Mouse (Mus musculus): ENCODE data around the gene Izumo1. TPM values are rescaled to one million over a fixed set of nuclear protein-coding genes. Genes with fewer than 3 reads are reported as not detected.

The Izumo1 gene
- polyA plus RNA-seq, 2 experiments, result 0.43 TPM; not detected in 1

- no peak overlapping the region for H3K4me3 ChIP-seq (replicated peaks; ENCODE audit: low read length)
- H3K9ac ChIP-seq (ENCODE audit: low read depth, low read length, severe bottlenecking), result no peak overlapping the region
- TF ChIP-seq POLR2A (IDR thresholded peaks at IDR 0.05; ENCODE audit: borderline replicate concordance, extremely low read depth, insufficient read depth, insufficient read length), result no peak
- ATAC-seq (ENCODE audit: low FRiP score, low read depth) (no peak), DNase-seq (ENCODE audit: low spot score) (peak; percentile 9)
- 42% methylated on average over 18 of the region's 18 CpGs for WGBS
- no peaks in the 10 kb centered on the region for H3K36me3 ChIP-seq (ENCODE audit: control insufficient read depth, insufficient read depth, low read length)
- H3K27ac ChIP-seq (replicated peaks; ENCODE audit: low read depth, low read length), result no peak overlapping the region
- H3K4me2 ChIP-seq (replicated peaks; ENCODE audit: low read depth, low read length, severe bottlenecking), result no peak overlapping the region
- peaks cover 8% of the 10 kb centered on the region; the same call in 1 of the 2 replicates for H3K4me1 ChIP-seq (ENCODE audit: control insufficient read depth, insufficient read depth, low read length)
- H3K9me3 ChIP-seq (ENCODE audit: control insufficient read depth, low read length), result no peaks in the 10 kb centered on the region
- no peaks in the 10 kb centered on the region for H3K27me3 ChIP-seq (ENCODE audit: control insufficient read depth, insufficient read depth, low read length)
These were observed 22.4 kb upstream of the Izumo1 start for GRCm38 (mm10) chr7:45598960-45599879.

DNA sequence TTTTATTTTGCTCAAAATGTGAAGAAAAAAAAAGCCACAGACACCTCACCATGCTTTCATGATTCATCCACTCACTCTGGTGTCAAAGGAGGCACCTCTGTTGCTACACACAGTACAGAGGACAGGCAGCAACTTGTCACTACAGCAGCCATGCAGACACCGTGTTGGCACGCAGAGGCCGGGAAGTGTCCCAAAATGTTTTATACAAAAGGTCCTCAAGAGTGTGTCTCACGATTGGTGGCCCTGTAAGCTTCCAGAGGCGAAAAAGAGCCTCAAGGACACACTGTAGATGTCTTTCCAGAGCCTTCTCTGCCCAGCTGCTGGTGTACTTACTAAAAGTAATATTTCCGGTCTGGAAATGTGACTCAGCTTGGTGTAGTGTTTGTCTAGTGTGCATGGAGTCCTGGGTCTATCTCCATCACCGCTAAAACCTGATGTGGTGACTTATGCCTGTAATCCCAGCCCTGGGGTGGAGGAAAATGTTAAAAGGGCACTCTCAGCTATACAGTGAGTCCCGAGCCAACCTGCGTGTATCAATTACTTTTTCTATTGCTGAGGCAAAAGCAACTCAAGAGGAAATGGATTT is 15.8 kb upstream of the Izumo1 start:
- no peaks in the 10 kb centered on the region for H3K9me3 ChIP-seq (ENCODE audit: control insufficient read depth, low read length)
- H3K36me3 ChIP-seq (ENCODE audit: control insufficient read depth, insufficient read depth, low read length), result no peaks in the 10 kb centered on the region
- DNase-seq (ENCODE audit: low spot score) (no peak), ATAC-seq (ENCODE audit: low FRiP score, low read depth) (no peak)
- H3K27ac ChIP-seq (replicated peaks; ENCODE audit: low read depth, low read length), result no peak overlapping the region
- no peak for TF ChIP-seq POLR2A (IDR thresholded peaks at IDR 0.05; ENCODE audit: borderline replicate concordance, extremely low read depth, insufficient read depth, insufficient read length)
- 0 out of 2 replicates have a peak, but pooled peaks cover 5% of the 10 kb centered on the region for H3K4me1 ChIP-seq (ENCODE audit: control insufficient read depth, insufficient read depth, low read length)
- WGBS, result 76% methylated on average over 9 of the region's 9 CpGs
- no peaks in the 10 kb centered on the region for H3K27me3 ChIP-seq (ENCODE audit: control insufficient read depth, insufficient read depth, low read length)
- H3K9ac ChIP-seq (ENCODE audit: low read depth, low read length, severe bottlenecking), result no peak overlapping the region
- H3K4me3 ChIP-seq (replicated peaks; ENCODE audit: low read length), result no peak overlapping the region
- no peak overlapping the region for H3K4me2 ChIP-seq (replicated peaks; ENCODE audit: low read depth, low read length, severe bottlenecking)

- DNase-seq (ENCODE audit: low spot score) (no peak), ATAC-seq (ENCODE audit: low FRiP score, low read depth) (no peak)
- Histone ChIP-seq H3K27ac (replicated peaks; ENCODE audit: low read depth, low read length) (no peak overlapping the region), H3K9me3 (ENCODE audit: control insufficient read depth, low read length) (no peaks in the 10 kb centered on the region), H3K4me2 (replicated peaks; ENCODE audit: low read depth, low read length, severe bottlenecking) (no peak overlapping the region), H3K36me3 (ENCODE audit: control insufficient read depth, insufficient read depth, low read length) (no peaks in the 10 kb centered on the region), H3K9ac (ENCODE audit: low read depth, low read length, severe bottlenecking) (no peak overlapping the region), H3K4me3 (replicated peaks; ENCODE audit: low read length) (no peak overlapping the region), H3K27me3 (ENCODE audit: control insufficient read depth, insufficient read depth, low read length) (no peaks in the 10 kb centered on the region), H3K4me1 (ENCODE audit: control insufficient read depth, insufficient read depth, low read length) (no peaks in the 10 kb centered on the region)
- WGBS, result 56% methylated on average over 1 of the region's 1 CpGs
- TF ChIP-seq POLR2A (IDR thresholded peaks at IDR 0.05; ENCODE audit: borderline replicate concordance, extremely low read depth, insufficient read depth, insufficient read length), result no peak
These were observed 12.1 kb upstream of the Izumo1 start for GRCm38 (mm10) chr7:45609511-45609910.

GRCm38 (mm10) chr7:45616277-45616676 is 5.3 kb upstream of the Izumo1 start:
- Histone ChIP-seq H3K4me2 (replicated peaks; ENCODE audit: low read depth, low read length, severe bottlenecking) (no peak overlapping the region), H3K36me3 (ENCODE audit: control insufficient read depth, insufficient read depth, low read length) (no peaks in the 10 kb centered on the region), H3K4me1 (ENCODE audit: control insufficient read depth, insufficient read depth, low read length) (peaks cover 8% of the 10 kb centered on the region; the same call in 1 of the 2 replicates), H3K9me3 (ENCODE audit: control insufficient read depth, low read length) (no peaks in the 10 kb centered on the region), H3K27me3 (ENCODE audit: control insufficient read depth, insufficient read depth, low read length) (peaks cover 23% of the 10 kb centered on the region; the same call in 1 of the 2 replicates), H3K9ac (ENCODE audit: low read depth, low read length, severe bottlenecking) (no peak overlapping the region), H3K4me3 (replicated peaks; ENCODE audit: low read length) (no peak overlapping the region), H3K27ac (replicated peaks; ENCODE audit: low read depth, low read length) (no peak overlapping the region)
- DNase-seq (ENCODE audit: low spot score) (peak; percentile 53), ATAC-seq (ENCODE audit: low FRiP score, low read depth) (peak; percentile 51)
- WGBS, result 11% methylated on average over 6 of the region's 6 CpGs
- TF ChIP-seq POLR2A (IDR thresholded peaks at IDR 0.05; ENCODE audit: borderline replicate concordance, extremely low read depth, insufficient read depth, insufficient read length), result no peak

DNA sequence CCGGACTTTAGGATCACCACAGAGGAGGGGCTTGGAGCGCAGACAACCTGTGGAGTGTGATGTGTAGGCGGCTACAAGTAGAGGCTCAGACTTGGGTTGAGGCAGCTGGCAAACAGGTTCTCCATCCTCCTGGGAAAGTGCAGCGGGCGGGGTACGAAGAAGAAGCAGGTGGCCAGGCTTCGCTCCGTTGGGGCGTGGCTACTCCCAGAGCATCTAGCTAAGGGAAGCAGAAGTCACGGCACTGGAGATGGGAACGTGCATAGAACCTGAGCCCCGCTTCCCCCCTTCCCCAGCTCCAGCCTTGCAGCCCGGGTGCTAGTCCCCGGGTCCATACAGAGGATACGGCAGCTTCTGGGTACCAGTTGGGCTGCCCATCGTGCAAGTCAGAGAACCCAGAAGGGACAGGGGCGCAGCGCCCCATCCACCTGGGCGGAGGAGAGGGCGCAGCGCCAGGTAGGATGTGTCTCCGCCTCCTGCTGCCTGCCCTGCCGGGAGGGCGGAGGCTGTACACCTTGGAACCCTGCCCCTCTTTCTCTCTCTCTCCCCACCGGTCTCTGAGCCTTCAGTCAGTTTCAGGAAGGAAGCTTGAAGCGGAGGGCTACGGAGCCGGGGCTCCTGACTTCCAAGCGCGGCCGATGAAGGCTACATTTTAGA is 4.4 kb upstream of the Izumo1 start, which contains the start of gene Fut1:
Gene Fut1, plus strand, starts transcription at position 248 of the 654 bp plus-strand sequence.
- WGBS, result 6% methylated on average over 28 of the region's 31 CpGs
- H3K9ac ChIP-seq (ENCODE audit: low read depth, low read length, severe bottlenecking), result peak within 1 kb of the TSS; percentile 41
- H3K9me3 ChIP-seq (ENCODE audit: control insufficient read depth, low read length), result no peaks in the 10 kb centered on the region
- peak within 1 kb of the TSS; percentile 19 for H3K4me3 ChIP-seq (replicated peaks; ENCODE audit: low read length)
- peaks cover 23% of the 10 kb centered on the region; the same call in 1 of the 2 replicates for H3K27me3 ChIP-seq (ENCODE audit: control insufficient read depth, insufficient read depth, low read length)
- no peak within 1 kb of the TSS for H3K27ac ChIP-seq (replicated peaks; ENCODE audit: low read depth, low read length)
- ATAC-seq (ENCODE audit: low FRiP score, low read depth) (no peak), DNase-seq (ENCODE audit: low spot score) (peak; percentile 56)
- H3K4me2 ChIP-seq (replicated peaks; ENCODE audit: low read depth, low read length, severe bottlenecking), result peak within 1 kb of the TSS; percentile 48
- no peak for TF ChIP-seq POLR2A (IDR thresholded peaks at IDR 0.05; ENCODE audit: borderline replicate concordance, extremely low read depth, insufficient read depth, insufficient read length)
- H3K4me1 ChIP-seq (ENCODE audit: control insufficient read depth, insufficient read depth, low read length), result peaks cover 8% of the 10 kb centered on the region; the same call in 1 of the 2 replicates
- no peaks in the 10 kb centered on the region for H3K36me3 ChIP-seq (ENCODE audit: control insufficient read depth, insufficient read depth, low read length)

Data from limb, embryonic 14.5 days (tissue).